Mouse (Mus musculus) gastrocnemius, adult 8-10 months (tissue): ENCODE measurements around the gene Anxa9. TPM values are rescaled to one million over a fixed set of nuclear protein-coding genes. Genes with fewer than 3 reads are reported as not detected.
A peak's percentile ranks its signal among the peaks of the same experiment; 100 is the strongest.

ENCODE experiments used
- DNase-seq, 2 experiments: peaks; one replicate each; pipeline ENCODE4 v3.0.0; 2022; ENCODE audit warnings: low spot score in 2 of 2
- total RNA-seq, 4 experiments: library from RNA; stranded (reverse); gene quantifications; 2 replicates each; pipeline ENCODE4 v1.2.4; 2022

Anxa9 gene
- total RNA-seq, 4 experiments from 2014 or later, result not detected

GRCm38 (mm10) chr3:95284501-95285281, 22.3 kb downstream of the Anxa9 start:
- DNase-seq, result no peak

GRCm38 (mm10) chr3:95284062-95284461, 22.9 kb downstream of the Anxa9 start:
- no peak for DNase-seq

- no peak for DNase-seq
Measured at GRCm38 (mm10) chr3:95283589-95283941, 23.4 kb downstream of the Anxa9 start.

- DNase-seq, result peak; percentile 71 to 78
Measured at GRCm38 (mm10) chr3:95282865-95283588, 23.9 kb downstream of the Anxa9 start.

- no peak for DNase-seq
Measured at GRCm38 (mm10) chr3:95282381-95282864, 24.6 kb downstream of the Anxa9 start.

- peak; percentile 97 to 98 for DNase-seq
Measured at GRCm38 (mm10) chr3:95281216-95282126, 25.5 kb downstream of the Anxa9 start, which contains the start of the genes Mindy1 and Prune1. TSS of gene Mindy1 (plus strand) at chr3:95281345. TSS of gene Prune1 (minus strand) at chr3:95282076.

- no peak for DNase-seq
Measured at GRCm38 (mm10) chr3:95280747-95281146, 26.2 kb downstream of the Anxa9 start.

GRCm38 (mm10) chr3:95277149-95277551, 29.8 kb downstream of the Anxa9 start:
- DNase-seq, result no peak

GRCm38 (mm10) chr3:95276428-95276934, 30.5 kb downstream of the Anxa9 start:
- no peak for DNase-seq

- peak; percentile 23 to 53 for DNase-seq
Measured at GRCm38 (mm10) chr3:95275161-95275560, 31.8 kb downstream of the Anxa9 start.

GRCm38 (mm10) chr3:95274453-95274852, 32.5 kb downstream of the Anxa9 start:
- DNase-seq, result no peak

GRCm38 (mm10) chr3:95273471-95273870, 33.5 kb downstream of the Anxa9 start:
- no peak for DNase-seq

- DNase-seq, result no peak
Measured at GRCm38 (mm10) chr3:95270766-95271364, 36.1 kb downstream of the Anxa9 start.

- DNase-seq, result no peak
Measured at GRCm38 (mm10) chr3:95269789-95270188, 37.2 kb downstream of the Anxa9 start.

GRCm38 (mm10) chr3:95267855-95268254, 39.1 kb downstream of the Anxa9 start:
- DNase-seq, result no peak

- DNase-seq, result peak in 1 of 2 experiments; percentile 42
Measured at GRCm38 (mm10) chr3:95266052-95266451, 40.9 kb downstream of the Anxa9 start.

- no peak for DNase-seq
Measured at GRCm38 (mm10) chr3:95264724-95265123, 42.3 kb downstream of the Anxa9 start.

GRCm38 (mm10) chr3:95263089-95263739, 43.8 kb downstream of the Anxa9 start:
- DNase-seq, result peak; percentile 71 to 75

GRCm38 (mm10) chr3:95261975-95262374, 45.0 kb downstream of the Anxa9 start:
- no peak for DNase-seq

GRCm38 (mm10) chr3:95256931-95257330, 50.0 kb downstream of the Anxa9 start:
- DNase-seq, result no peak
